Mouse (Mus musculus) embryonic facial prominence, embryonic 11.5 days (tissue): ENCODE results near the gene Nlrp10. TPM values are rescaled to one million over a fixed set of nuclear protein-coding genes. Genes with fewer than 3 reads are reported as not detected.

ENCODE experiments used
- ATAC-seq: fragments of 200-750 bp; cut with Nextera tagmentation; replicated peaks from 2 replicates; pipeline ENCODE4 v1.8.0; 2017; ENCODE audit warnings: low read depth; ENCODE audit not compliant: insufficient number of reproducible peaks, low FRiP score, low TSS enrichment
- DNase-seq: peaks from one replicate; pipeline ENCODE4 v3.0.0-alpha.2; 2015; ENCODE audit warnings: low spot score
- H3K27ac ChIP-seq: fragments of 300-500 bp; sonication (generic); replicated peaks from 2 replicates; pipeline ENCODE4 v1.5.1; 2014; ENCODE audit warnings: mild to moderate bottlenecking, low read depth, low read length, control low read depth
- H3K27me3 ChIP-seq: fragments of 300-500 bp; sonication (generic); 2 replicates; pipeline ENCODE4 v1.6.1; 2014; ENCODE audit warnings: mild to moderate bottlenecking, low read length, moderate library complexity, mixed read lengths; ENCODE audit not compliant: control insufficient read depth, insufficient read depth
- H3K36me3 ChIP-seq: fragments of 300-500 bp; sonication (generic); replicated peaks from 2 replicates; pipeline ENCODE4 v1.6.1; 2014; ENCODE audit warnings: low read depth, mild to moderate bottlenecking, low read length, moderate library complexity, mixed read lengths; ENCODE audit not compliant: control insufficient read depth, insufficient read depth
- H3K4me1 ChIP-seq: fragments of 300-500 bp; sonication (generic); 2 replicates; pipeline ENCODE4 v1.6.1; 2014; ENCODE audit warnings: low read length, mixed read lengths; ENCODE audit not compliant: control insufficient read depth, insufficient read depth
- H3K4me2 ChIP-seq: fragments of 300-500 bp; sonication (generic); 2 replicates; pipeline ENCODE4 v1.6.1; 2014; ENCODE audit warnings: low read depth, mild to moderate bottlenecking, control low read depth, low read length, moderate library complexity
- H3K4me3 ChIP-seq: fragments of 300-500 bp; sonication (generic); 2 replicates; pipeline ENCODE4 v1.5.1; 2014; ENCODE audit warnings: low read depth, low read length, control low read depth
- H3K9ac ChIP-seq: fragments of 300-500 bp; sonication (generic); replicated peaks from 2 replicates; pipeline ENCODE4 v1.6.1; 2014; ENCODE audit warnings: mild to moderate bottlenecking, control low read depth, low read length
- H3K9me3 ChIP-seq: fragments of 300-500 bp; sonication (generic); replicated peaks from 2 replicates; pipeline ENCODE4 v1.6.1; 2016; ENCODE audit warnings: mild to moderate bottlenecking, low read length, inconsistent platforms, mixed read lengths; ENCODE audit not compliant: control insufficient read depth
- WGBS: fragments of 180-500 bp; shearing (Covaris S2); extraction: QIAGEN DNeasy Blood & Tissue Kit; methylation state at CpG from one replicate; pipeline ENCODE4 v1.1.7; 2014; 5-methylcytosine and 5-hydroxymethylcytosine counted together
- polyA plus RNA-seq: library from polyadenylated mRNA; unstranded; fragments of >200 nt; fragmentation: Nextera tagmentation; extraction: Ambion mirVana; gene quantifications from 2 replicates; pipeline ENCODE4 v1.2.1, GENCODE M21; 2014

Nlrp10 gene
- polyA plus RNA-seq, 1 experiment from 2014 or later: 0.07 TPM

- Histone ChIP-seq H3K36me3 (no peaks in the 10 kb centered on the region), H3K4me2 (no peak within 1 kb of the TSS), H3K4me1 (no peaks in the 10 kb centered on the region), H3K27me3 (no peaks in the 10 kb centered on the region), H3K4me3 (no peak within 1 kb of the TSS), H3K9ac (no peak within 1 kb of the TSS), H3K27ac (no peak within 1 kb of the TSS), H3K9me3 (no peaks in the 10 kb centered on the region)
- DNase-seq (no peak), ATAC-seq (no peak)
- 76% methylated on average over 2 of the region's 2 CpGs for WGBS
Measured at GRCm38 (mm10) chr7:108872279-108872678, 57.7 kb downstream of the Nlrp10 start, which contains the start of gene Olfr517. TSS of gene Olfr517 (minus strand) at chr7:108872379.

Other genes with a start within 250 kb of the Nlrp10 start
- gene Olfr512, start 216.9 kb downstream of the Nlrp10 start, polyA plus RNA-seq: not detected in 2 replicates
- not detected in 2 replicates for gene Olfr513, start 179.2 kb downstream of the Nlrp10 start, polyA plus RNA-seq
- not detected in 2 replicates for gene Olfr514, start 104.2 kb downstream of the Nlrp10 start, polyA plus RNA-seq
- not detected in 2 replicates for gene Olfr516, start 79.6 kb downstream of the Nlrp10 start, polyA plus RNA-seq
- not detected in 2 replicates for gene Olfr517, start 57.8 kb downstream of the Nlrp10 start, polyA plus RNA-seq
- gene Olfr518, start 45.2 kb downstream of the Nlrp10 start, polyA plus RNA-seq: not detected in 2 replicates
- gene Olfr519, start 35.8 kb downstream of the Nlrp10 start, polyA plus RNA-seq: not detected in 2 replicates
- 72.6 and 81.4 TPM in 2 replicates for gene Eif3f, start 4.2 kb upstream of the Nlrp10 start, polyA plus RNA-seq
- 3.9 and 4.5 TPM in 2 replicates for gene Tub, start 20.2 kb upstream of the Nlrp10 start, polyA plus RNA-seq
- gene Ric3, start 153.2 kb upstream of the Nlrp10 start, polyA plus RNA-seq: 6.0 and 7.4 TPM in 2 replicates
- gene Lmo1, start 245.0 kb upstream of the Nlrp10 start, polyA plus RNA-seq: 20.6 and 33.4 TPM in 2 replicates